Mouse (Mus musculus) limb, embryonic 15.5 days (tissue): ENCODE data around the gene Mylip. TPM values are rescaled to one million over a fixed set of nuclear protein-coding genes. Genes with fewer than 3 reads are reported as not detected.

Experiments
- ATAC-seq: fragments of 200-750 bp; cut with Nextera tagmentation; 2 replicates; pipeline ENCODE4 v1.8.0; 2017; ENCODE audit warnings: low read depth, moderate TSS enrichment; ENCODE audit not compliant: insufficient number of reproducible peaks, low FRiP score, low TSS enrichment
- H3K27ac ChIP-seq: fragments of 300-500 bp; sonication (generic); 2 replicates; pipeline ENCODE4 v1.5.1; 2015; ENCODE audit warnings: moderate library complexity, mild to moderate bottlenecking, inconsistent platforms
- H3K27me3 ChIP-seq: fragments of 300-500 bp; sonication (generic); 2 replicates; pipeline ENCODE4 v1.6.1; 2015; ENCODE audit warnings: inconsistent platforms
- H3K36me3 ChIP-seq: fragments of 300-500 bp; sonication (generic); 2 replicates; pipeline ENCODE4 v1.6.1; 2015; ENCODE audit warnings: inconsistent platforms
- H3K4me1 ChIP-seq: fragments of 300-500 bp; sonication (generic); 2 replicates; pipeline ENCODE4 v1.6.1; 2015; ENCODE audit warnings: inconsistent platforms
- H3K4me2 ChIP-seq: fragments of 300-500 bp; sonication (generic); 2 replicates; pipeline ENCODE4 v1.6.1; 2015; ENCODE audit warnings: mild to moderate bottlenecking, inconsistent platforms
- H3K4me3 ChIP-seq: fragments of 300-500 bp; sonication (generic); 2 replicates; pipeline ENCODE4 v1.5.1; 2015; ENCODE audit warnings: mild to moderate bottlenecking, inconsistent platforms
- H3K9ac ChIP-seq: fragments of 300-500 bp; sonication (generic); 2 replicates; pipeline ENCODE4 v1.6.1; 2015; ENCODE audit warnings: inconsistent platforms
- H3K9me3 ChIP-seq: fragments of 300-500 bp; sonication (generic); 2 replicates; pipeline ENCODE4 v1.6.1; 2016; ENCODE audit warnings: inconsistent platforms
- WGBS: fragments of 180-500 bp; shearing (Covaris S2); methylation state at CpG from one replicate; pipeline ENCODE4 v1.1.7; 2015; 5-methylcytosine and 5-hydroxymethylcytosine counted together
- polyA plus RNA-seq: library from polyadenylated mRNA; unstranded; fragments of >200 nt; fragmentation: Nextera tagmentation; extraction: Ambion mirVana; gene quantifications from 2 replicates; pipeline ENCODE4 v1.2.1, GENCODE M21; 2015

Gene Mylip
- polyA plus RNA-seq, 1 experiment from 2014 or later: 28.2 TPM

GRCm38 (mm10) chr13:45442918-45443535 is 53.5 kb downstream of the Mylip start:
- Histone ChIP-seq H3K4me3 (no peak overlapping the region), H3K4me2 (no peak overlapping the region), H3K36me3 (no peaks in the 10 kb centered on the region), H3K9me3 (no peaks in the 10 kb centered on the region), H3K4me1 (peaks cover 26% of the 10 kb centered on the region), H3K27me3 (no peaks in the 10 kb centered on the region), H3K9ac (no peak overlapping the region), H3K27ac (no peak overlapping the region)
- ATAC-seq: no peak
- WGBS: 42% methylated on average over 8 of the region's 8 CpGs

GRCm38 (mm10) chr13:45444220-45444619 is 54.7 kb downstream of the Mylip start:
- ATAC-seq: no peak
- Histone ChIP-seq H3K9ac (no peak overlapping the region), H3K27ac (no peak overlapping the region), H3K27me3 (no peaks in the 10 kb centered on the region), H3K4me1 (peaks cover 26% of the 10 kb centered on the region), H3K4me2 (no peak overlapping the region), H3K36me3 (no peaks in the 10 kb centered on the region), H3K9me3 (no peaks in the 10 kb centered on the region), H3K4me3 (no peak overlapping the region)
- 71% methylated on average over 8 of the region's 8 CpGs for WGBS

GRCm38 (mm10) chr13:45444652-45445051 is 55.1 kb downstream of the Mylip start:
- ATAC-seq: no peak
- Histone ChIP-seq H3K4me1 (peaks cover 26% of the 10 kb centered on the region), H3K9me3 (no peaks in the 10 kb centered on the region), H3K4me3 (no peak overlapping the region), H3K9ac (no peak overlapping the region), H3K27me3 (no peaks in the 10 kb centered on the region), H3K4me2 (no peak overlapping the region), H3K36me3 (no peaks in the 10 kb centered on the region), H3K27ac (no peak overlapping the region)
- 79% methylated on average over 9 of the region's 9 CpGs for WGBS

GRCm38 (mm10) chr13:45446636-45447035 is 57.1 kb downstream of the Mylip start:
- 62% methylated on average over 1 of the region's 1 CpGs for WGBS
- Histone ChIP-seq H3K27ac (no peak overlapping the region), H3K9ac (no peak overlapping the region), H3K4me1 (peaks cover 9% of the 10 kb centered on the region), H3K9me3 (no peaks in the 10 kb centered on the region), H3K4me3 (no peak overlapping the region), H3K36me3 (no peaks in the 10 kb centered on the region), H3K27me3 (no peaks in the 10 kb centered on the region), H3K4me2 (no peak overlapping the region)
- ATAC-seq: no peak

- no peaks in the 10 kb centered on the region for H3K36me3 ChIP-seq
- ATAC-seq: no peak
- H3K4me3 ChIP-seq: no peak overlapping the region
- peaks cover 17% of the 10 kb centered on the region for H3K4me1 ChIP-seq
- WGBS: 92% methylated on average over 7 of the region's 7 CpGs
- no peaks in the 10 kb centered on the region for H3K27me3 ChIP-seq
- H3K27ac ChIP-seq: no peak overlapping the region
- no peak overlapping the region for H3K4me2 ChIP-seq
- H3K9me3 ChIP-seq: no peaks in the 10 kb centered on the region
- no peak overlapping the region for H3K9ac ChIP-seq
These were observed 62.9 kb downstream of the Mylip start for GRCm38 (mm10) chr13:45452437-45452836.

GRCm38 (mm10) chr13:45453033-45453432 is 63.5 kb downstream of the Mylip start:
- no peaks in the 10 kb centered on the region for H3K36me3 ChIP-seq
- WGBS: 58% methylated on average over 9 of the region's 9 CpGs
- no peak overlapping the region for H3K27ac ChIP-seq
- H3K4me1 ChIP-seq: peaks cover 17% of the 10 kb centered on the region
- no peak overlapping the region for H3K4me3 ChIP-seq
- H3K4me2 ChIP-seq: no peak overlapping the region
- H3K9me3 ChIP-seq: no peaks in the 10 kb centered on the region
- ATAC-seq: no peak
- H3K27me3 ChIP-seq: no peaks in the 10 kb centered on the region
- H3K9ac ChIP-seq: no peak overlapping the region

GRCm38 (mm10) chr13:45454044-45454443 is 64.5 kb downstream of the Mylip start:
- no peak overlapping the region for H3K4me3 ChIP-seq
- ATAC-seq: no peak
- whole genome bisulfite sequencing: 69% methylated on average over 1 of the region's 1 CpGs

GRCm38 (mm10) chr13:45454641-45455040 is 65.1 kb downstream of the Mylip start:
- Histone ChIP-seq H3K9me3 (no peaks in the 10 kb centered on the region), H3K4me1 (peaks cover 17% of the 10 kb centered on the region), H3K36me3 (no peaks in the 10 kb centered on the region), H3K9ac (no peak overlapping the region), H3K27me3 (no peaks in the 10 kb centered on the region), H3K4me3 (no peak overlapping the region), H3K27ac (peak overlapping the region; percentile 51), H3K4me2 (no peak overlapping the region)
- no peak for ATAC-seq
- WGBS: 14% methylated on average over 4 of the region's 4 CpGs

More at GRCm38 (mm10) chr13:45454044-45454443, 64.5 kb downstream of the Mylip start:
- Histone ChIP-seq H3K9ac (no peak overlapping the region), H3K27ac (no peak overlapping the region), H3K27me3 (no peaks in the 10 kb centered on the region), H3K36me3 (no peaks in the 10 kb centered on the region), H3K4me2 (no peak overlapping the region), H3K9me3 (no peaks in the 10 kb centered on the region), H3K4me1 (peaks cover 17% of the 10 kb centered on the region)

- H3K4me3 ChIP-seq: no peak overlapping the region
- peaks cover 17% of the 10 kb centered on the region for H3K4me1 ChIP-seq
- no peak for ATAC-seq
- H3K27me3 ChIP-seq: no peaks in the 10 kb centered on the region
- H3K4me2 ChIP-seq: no peak overlapping the region
- H3K27ac ChIP-seq: peak overlapping the region; percentile 51
- no peaks in the 10 kb centered on the region for H3K36me3 ChIP-seq
- 31% methylated on average over 15 of the region's 15 CpGs for WGBS
- H3K9me3 ChIP-seq: no peaks in the 10 kb centered on the region
- H3K9ac ChIP-seq: no peak overlapping the region
These were observed 65.7 kb downstream of the Mylip start for GRCm38 (mm10) chr13:45455108-45455861.

- H3K36me3 ChIP-seq: no peaks in the 10 kb centered on the region
- no peak overlapping the region for H3K4me3 ChIP-seq
- H3K27ac ChIP-seq: no peak overlapping the region
- no peaks in the 10 kb centered on the region for H3K27me3 ChIP-seq
- no peak overlapping the region for H3K4me2 ChIP-seq
- H3K9me3 ChIP-seq: no peaks in the 10 kb centered on the region
- H3K9ac ChIP-seq: no peak overlapping the region
- WGBS: 79% methylated on average over 2 of the region's 2 CpGs
- ATAC-seq: no peak
- peaks cover 17% of the 10 kb centered on the region for H3K4me1 ChIP-seq
These were observed 66.3 kb downstream of the Mylip start for GRCm38 (mm10) chr13:45455862-45456192.

- Histone ChIP-seq H3K27ac (no peak overlapping the region), H3K4me3 (no peak overlapping the region), H3K9me3 (no peaks in the 10 kb centered on the region), H3K4me2 (no peak overlapping the region), H3K4me1 (peaks cover 17% of the 10 kb centered on the region), H3K36me3 (no peaks in the 10 kb centered on the region), H3K27me3 (no peaks in the 10 kb centered on the region), H3K9ac (no peak overlapping the region)
- 56% methylated on average over 7 of the region's 7 CpGs for WGBS
- no peak for ATAC-seq
These were observed 67.9 kb downstream of the Mylip start for GRCm38 (mm10) chr13:45457459-45457858.

- Histone ChIP-seq H3K27ac (no peak overlapping the region), H3K36me3 (no peaks in the 10 kb centered on the region), H3K4me2 (no peak overlapping the region), H3K9me3 (no peaks in the 10 kb centered on the region), H3K27me3 (no peaks in the 10 kb centered on the region), H3K9ac (no peak overlapping the region), H3K4me3 (no peak overlapping the region), H3K4me1 (peaks cover 12% of the 10 kb centered on the region)
- 83% methylated on average over 3 of the region's 3 CpGs for WGBS
- ATAC-seq: no peak
These were observed 70.6 kb downstream of the Mylip start for GRCm38 (mm10) chr13:45460177-45460576.
